Mouse (Mus musculus): ENCODE measurements around the gene Tff1. TPM values are rescaled to one million over a fixed set of nuclear protein-coding genes. Genes with fewer than 3 reads are reported as not detected.

The Tff1 gene
- total RNA-seq, 4 experiments from 2014 or later = not detected

DNA sequence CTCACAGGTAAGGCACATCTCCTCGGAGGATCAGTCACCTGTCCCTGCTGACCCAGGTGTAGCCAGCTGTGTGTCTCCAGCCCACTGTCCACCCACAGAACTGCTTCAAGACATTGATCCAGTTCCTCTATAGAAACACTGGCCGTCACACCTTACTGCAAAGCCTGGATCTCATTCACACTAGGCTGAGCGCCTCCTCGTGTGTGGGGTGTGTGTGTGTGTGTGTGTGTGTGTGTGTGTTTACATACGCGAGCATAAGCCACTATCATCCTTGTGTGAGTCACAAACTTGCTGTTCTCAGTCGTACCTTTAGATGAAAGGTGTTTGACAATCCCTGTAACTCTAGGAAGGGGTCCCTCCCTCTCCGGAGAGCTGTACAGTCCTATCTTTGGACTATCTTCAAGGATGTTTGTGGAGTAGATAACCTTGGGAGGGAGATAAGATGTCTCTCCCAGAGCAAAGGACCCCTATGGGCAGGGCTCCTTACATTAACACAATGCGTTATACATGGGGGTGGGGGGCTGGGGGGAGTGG, 12.0 kb downstream of the Tff1 start:
- DNase-seq = no peak

DNA sequence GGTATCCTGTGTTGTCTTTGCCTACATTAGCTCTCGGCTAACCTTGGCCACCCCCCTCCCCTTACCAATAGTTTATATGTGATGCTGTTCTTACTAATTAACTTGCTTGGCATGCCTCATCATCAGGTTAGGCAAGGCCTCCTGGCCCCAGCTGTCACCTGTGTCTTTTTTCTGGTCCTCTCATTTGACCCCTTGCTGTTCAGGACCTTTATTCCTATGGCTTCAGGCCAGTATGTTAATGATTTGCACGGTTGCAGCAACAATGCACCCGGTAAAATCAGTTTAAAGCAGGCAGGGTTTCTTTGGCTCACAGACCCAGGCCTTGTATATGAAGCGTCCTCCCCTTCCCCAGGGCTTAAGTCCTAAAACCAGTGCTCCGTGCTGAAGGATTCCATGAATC, 12.6 kb downstream of the Tff1 start:
- DNase-seq = no peak

GRCm38 (mm10) chr17:31145998-31146397, 19.1 kb downstream of the Tff1 start:
- no peak for DNase-seq

GRCm38 (mm10) chr17:31144040-31145037, 20.7 kb downstream of the Tff1 start, which contains the start of gene Tff2:
Gene Tff2, minus strand, starts transcription at chr17:31144282.
- no peak for DNase-seq

GRCm38 (mm10) chr17:31142116-31142515, 23.0 kb downstream of the Tff1 start:
- peak; percentile 31 for DNase-seq

DNA sequence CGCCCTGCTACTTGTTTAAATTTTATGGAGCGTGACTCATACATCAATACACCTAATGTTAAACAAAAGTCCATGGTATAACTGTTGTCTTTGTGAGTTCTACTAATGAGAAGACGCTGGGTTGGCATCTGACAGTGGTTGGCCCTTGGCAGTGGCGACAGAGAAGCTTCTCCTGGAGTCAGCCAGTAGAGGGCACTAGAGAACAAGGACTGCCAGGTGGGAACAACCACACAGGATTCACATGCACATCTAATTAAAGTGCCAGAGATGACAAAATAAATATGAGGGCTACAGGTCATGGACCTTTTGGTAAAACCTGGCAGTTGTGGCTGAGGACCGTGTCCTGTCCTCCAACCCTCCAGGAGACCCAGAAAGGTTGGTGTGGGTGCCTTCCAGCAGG, 26.7 kb downstream of the Tff1 start:
- DNase-seq = peak; percentile 30

GRCm38 (mm10) chr17:31136821-31137220, 28.3 kb downstream of the Tff1 start:
- no peak for DNase-seq

DNA sequence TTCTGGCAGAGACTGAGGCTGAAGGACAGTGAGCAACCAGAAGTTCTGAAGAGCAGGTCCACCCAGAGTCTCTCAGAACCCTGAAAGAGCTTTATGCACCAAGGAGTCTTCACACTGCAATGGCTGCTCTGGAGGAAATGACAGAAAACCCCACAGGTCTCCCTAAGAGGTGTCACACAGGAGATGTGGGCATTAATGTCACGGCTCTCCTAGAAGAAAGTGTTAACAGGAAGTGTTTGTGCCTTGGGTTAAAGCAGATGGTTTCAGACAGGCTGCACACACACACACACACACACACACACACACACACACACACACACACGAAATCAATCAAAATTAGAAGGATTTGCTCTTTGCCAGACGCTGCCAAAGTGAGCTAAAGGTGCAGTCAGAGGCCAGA, 28.8 kb downstream of the Tff1 start:
- no peak for DNase-seq

DNA sequence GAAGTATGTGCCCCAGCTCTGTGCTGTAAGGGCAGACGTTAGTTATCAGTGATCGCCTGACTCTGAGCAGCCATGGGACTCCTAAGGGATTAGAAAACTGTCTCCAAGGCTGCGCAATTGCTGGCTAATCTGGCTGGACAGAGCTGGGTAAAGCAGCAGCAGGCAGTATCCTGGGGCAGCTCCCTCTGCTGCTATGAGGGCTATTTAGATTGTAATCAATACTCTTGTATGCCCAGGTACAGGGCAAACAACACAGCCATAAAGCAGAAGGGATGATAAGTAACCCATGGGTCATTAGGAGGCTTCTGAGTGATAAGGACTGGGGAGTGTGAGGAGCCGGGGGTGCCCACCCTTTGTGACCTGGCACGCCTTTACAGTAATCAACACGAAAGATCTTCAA, 30.2 kb downstream of the Tff1 start:
- no peak for DNase-seq

DNA sequence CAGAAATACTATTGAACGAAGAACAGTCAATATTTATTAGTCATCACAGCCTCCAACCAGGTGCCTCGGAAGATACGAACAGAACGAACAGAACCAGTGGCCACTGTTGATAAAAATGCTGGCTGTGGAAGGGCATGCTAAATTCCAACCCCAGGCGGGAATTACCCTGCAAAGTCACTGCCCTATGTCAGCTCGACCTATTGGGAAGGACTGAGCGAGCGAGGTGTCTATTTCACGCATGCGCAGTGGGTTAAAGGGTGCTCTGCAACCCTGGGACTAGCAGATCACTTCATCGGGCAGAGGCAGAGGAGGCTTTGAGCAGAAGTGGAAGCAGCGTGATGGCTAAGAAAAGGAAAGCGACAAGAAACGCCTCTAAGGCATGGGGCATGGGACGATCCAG, 31.3 kb downstream of the Tff1 start:
- DNase-seq = no peak

- DNase-seq = no peak
Observed at GRCm38 (mm10) chr17:31131269-31131821, 33.7 kb downstream of the Tff1 start.

- no peak for DNase-seq
Observed at GRCm38 (mm10) chr17:31129452-31129851, 35.6 kb downstream of the Tff1 start, which contains the start of gene Tff3. Gene Tff3, minus strand, starts transcription at chr17:31129646.

- DNase-seq = no peak
Observed at GRCm38 (mm10) chr17:31128708-31129318, 36.3 kb downstream of the Tff1 start.

DNA sequence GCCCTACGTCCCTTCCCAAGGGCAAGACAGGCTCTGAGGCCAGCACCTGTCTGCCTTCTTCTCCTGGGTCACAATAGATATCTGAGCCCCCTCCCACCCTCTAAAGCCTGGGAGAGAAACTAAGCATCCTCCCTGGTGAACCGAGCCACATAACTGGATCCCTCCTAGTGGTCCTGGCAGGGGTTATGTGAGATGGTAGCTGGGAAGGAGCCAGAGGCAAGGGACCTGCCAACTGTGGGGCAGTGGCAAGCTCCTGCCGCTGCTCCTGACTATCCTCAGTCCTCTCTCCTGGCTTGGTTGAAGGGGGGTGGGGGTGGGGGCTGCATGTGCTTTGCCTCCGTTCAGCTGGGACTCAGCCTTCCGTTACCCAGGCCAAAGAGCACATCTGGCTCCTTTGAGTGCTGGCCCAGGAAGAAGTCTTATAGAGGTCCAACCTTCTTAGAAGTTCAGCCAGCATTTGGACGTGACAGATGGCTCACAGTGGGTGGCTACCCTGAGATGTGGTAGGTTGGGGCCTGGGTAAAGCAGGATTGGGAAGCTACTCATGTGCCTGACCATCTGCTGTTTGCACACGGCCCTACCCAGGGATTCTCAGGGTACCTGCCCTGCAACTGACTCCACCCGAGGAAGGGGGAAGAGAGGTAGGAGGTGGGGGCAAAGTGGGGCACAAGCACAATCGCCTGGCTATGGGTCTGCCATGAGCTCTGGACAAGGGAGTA, 39.4 kb downstream of the Tff1 start:
- DNase-seq = no peak

GRCm38 (mm10) chr17:31121975-31122374, 43.1 kb downstream of the Tff1 start:
- no peak for DNase-seq

DNA sequence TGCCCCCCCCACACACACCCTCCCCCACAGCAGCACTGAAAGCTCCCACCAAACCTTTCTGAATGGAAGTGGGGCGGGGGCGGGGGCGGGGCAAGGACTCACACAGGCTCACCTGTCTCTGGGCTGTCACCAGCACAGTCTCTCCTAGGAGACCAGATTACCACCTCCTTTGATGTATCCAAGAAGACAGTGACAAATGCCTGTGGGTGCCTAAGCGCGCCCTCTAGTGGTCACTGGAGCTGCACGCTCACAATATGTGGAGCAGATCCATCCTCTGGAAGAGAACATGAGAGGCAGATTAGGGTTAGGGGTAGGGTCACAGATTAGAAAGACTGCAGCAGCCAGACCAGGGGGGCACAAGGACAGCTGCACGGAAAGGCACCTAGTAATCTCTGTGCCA, 45.6 kb downstream of the Tff1 start:
- DNase-seq = peak; percentile 41

- DNase-seq = no peak
Observed at GRCm38 (mm10) chr17:31117946-31118345, 47.1 kb downstream of the Tff1 start.

DNA sequence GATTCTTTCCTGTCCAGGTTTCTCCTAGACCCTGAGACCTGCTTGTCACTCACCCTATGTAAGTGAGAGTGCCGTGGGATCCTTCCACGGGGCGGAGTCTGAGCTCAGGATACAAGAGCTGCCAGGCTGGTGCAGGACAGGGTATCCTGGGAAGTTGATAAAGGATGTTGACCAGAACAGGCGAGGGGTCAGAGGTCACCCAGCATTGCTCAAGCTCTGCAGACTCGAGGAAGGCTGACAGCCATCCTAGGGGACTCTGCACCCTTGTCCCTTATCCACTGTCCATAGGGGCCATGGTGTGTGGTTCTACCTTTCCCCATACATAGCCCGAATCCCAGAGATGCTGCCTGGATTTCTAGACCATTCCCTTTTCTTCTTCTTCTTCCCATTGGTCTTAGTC, 49.0 kb downstream of the Tff1 start:
- no peak for DNase-seq

- no peak for DNase-seq
Observed at GRCm38 (mm10) chr17:31113191-31113856, 51.8 kb downstream of the Tff1 start.
